Mouse (Mus musculus): ENCODE measurements at regions not wholly inside any gene's neighbourhood (a gene's known extent, or its start where the extent isn't known, plus 50 kb on each side); places are given as distances from the start of the nearest gene placed in this dataset.

- DNase-seq (ENCODE audit: inconsistent age in 2 of 2, low spot score in 1 of 2), result no peak
Measured at GRCm38 (mm10) chr1:176683146-176683545, 130.7 kb downstream of the Cep170 start.

- no peak for DNase-seq (ENCODE audit: inconsistent age in 2 of 2, low spot score in 1 of 2)
Measured at GRCm38 (mm10) chr1:176681971-176682370, 131.9 kb downstream of the Cep170 start.

GRCm38 (mm10) chr1:176675184-176675583 lies 138.7 kb downstream of the Cep170 start:
- DNase-seq (ENCODE audit: inconsistent age in 2 of 2, low spot score in 1 of 2), result no peak

GRCm38 (mm10) chr1:176671081-176671480 lies 142.8 kb downstream of the Cep170 start:
- no peak for DNase-seq (ENCODE audit: inconsistent age in 2 of 2, low spot score in 1 of 2)

GRCm38 (mm10) chr1:176667552-176668306 lies 146.1 kb downstream of the Cep170 start:
- no peak for DNase-seq (ENCODE audit: inconsistent age in 2 of 2, low spot score in 1 of 2)

- DNase-seq (ENCODE audit: inconsistent age in 2 of 2, low spot score in 1 of 2), result no peak
Measured at GRCm38 (mm10) chr1:176660286-176660685, 153.6 kb downstream of the Cep170 start.

- no peak for DNase-seq (ENCODE audit: inconsistent age in 2 of 2, low spot score in 1 of 2)
Measured at GRCm38 (mm10) chr1:176658639-176659038, 155.2 kb downstream of the Cep170 start.

- DNase-seq (ENCODE audit: inconsistent age in 2 of 2, low spot score in 1 of 2), result no peak
Measured at GRCm38 (mm10) chr1:176655487-176656333, 158.2 kb downstream of the Cep170 start.

GRCm38 (mm10) chr1:176644248-176644647 lies 169.6 kb downstream of the Cep170 start:
- DNase-seq (ENCODE audit: inconsistent age in 2 of 2, low spot score in 1 of 2), result no peak

GRCm38 (mm10) chr1:176623171-176623570 lies 190.7 kb downstream of the Cep170 start:
- DNase-seq (ENCODE audit: inconsistent age in 2 of 2, low spot score in 1 of 2), result no peak

GRCm38 (mm10) chr1:176622213-176622612 lies 191.7 kb downstream of the Cep170 start:
- DNase-seq (ENCODE audit: inconsistent age in 2 of 2, low spot score in 1 of 2), result no peak

- DNase-seq (ENCODE audit: inconsistent age in 2 of 2, low spot score in 1 of 2), result no peak
Measured at GRCm38 (mm10) chr1:176621285-176621684, 192.6 kb downstream of the Cep170 start.

- DNase-seq (ENCODE audit: inconsistent age in 2 of 2, low spot score in 1 of 2), result no peak
Measured at GRCm38 (mm10) chr1:176618896-176619295, 195.0 kb downstream of the Cep170 start.

- DNase-seq (ENCODE audit: inconsistent age in 2 of 2, low spot score in 1 of 2), result no peak
Measured at GRCm38 (mm10) chr1:176615673-176616072, 198.2 kb downstream of the Cep170 start.

- no peak for DNase-seq (ENCODE audit: inconsistent age in 2 of 2, low spot score in 1 of 2)
Measured at GRCm38 (mm10) chr1:176594312-176594711, 219.6 kb downstream of the Cep170 start.

- no peak for DNase-seq (ENCODE audit: inconsistent age in 2 of 2, low spot score in 1 of 2)
Measured at GRCm38 (mm10) chr1:176588144-176588543, 225.7 kb downstream of the Cep170 start.

GRCm38 (mm10) chr1:176573703-176574102 lies 240.2 kb downstream of the Cep170 start:
- no peak for DNase-seq (ENCODE audit: inconsistent age in 2 of 2, low spot score in 1 of 2)

GRCm38 (mm10) chr1:176558457-176559415 lies 255.1 kb downstream of the Cep170 start:
- DNase-seq (ENCODE audit: inconsistent age in 2 of 2, low spot score in 1 of 2), result no peak

GRCm38 (mm10) chr1:176534417-176534816 lies 259.3 kb upstream of the Pld5 start:
- no peak for DNase-seq (ENCODE audit: inconsistent age in 2 of 2, low spot score in 1 of 2)

GRCm38 (mm10) chr1:176529037-176529436 lies 253.9 kb upstream of the Pld5 start:
- peak in 1 of 2 experiments; percentile 9 for DNase-seq (ENCODE audit: inconsistent age in 2 of 2, low spot score in 1 of 2)

GRCm38 (mm10) chr1:176511467-176511866 lies 236.4 kb upstream of the Pld5 start:
- DNase-seq (ENCODE audit: inconsistent age in 2 of 2, low spot score in 1 of 2), result no peak
